Mouse (Mus musculus): ENCODE measurements at regions not wholly inside any gene's neighbourhood (a gene's known extent, or its start where the extent isn't known, plus 50 kb on each side); places are given as distances from the start of the nearest gene placed in this dataset.

DNA sequence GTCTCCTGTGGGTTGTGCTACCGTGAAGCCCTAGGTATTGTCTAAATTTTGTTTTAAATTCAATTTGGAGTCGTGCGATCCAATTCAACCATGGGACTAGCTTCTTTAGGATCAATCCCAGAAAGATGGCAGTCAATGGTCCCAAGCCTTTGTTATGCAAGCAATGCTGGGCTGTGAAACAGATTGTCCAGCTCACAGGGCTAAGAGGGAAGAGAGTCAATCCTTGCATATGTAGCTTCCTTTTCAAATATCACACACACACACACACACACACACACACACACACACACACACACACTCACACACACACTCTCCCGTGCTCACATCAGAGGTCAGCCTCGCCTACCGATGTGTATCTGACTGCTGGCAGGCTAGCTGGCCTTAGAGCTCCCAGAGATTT is 373.8 kb upstream of the Gm10131 start:
- no peak overlapping the region for H3K4me3 ChIP-seq (replicated peaks; ENCODE audit: control insufficient read depth, low read depth, low read length)
- H3K4me1 ChIP-seq (ENCODE audit: control insufficient read depth, insufficient read depth, low read length) = no peaks in the 10 kb centered on the region
- no peak for TF ChIP-seq CTCF (IDR thresholded peaks at IDR 0.05; ENCODE audit: control insufficient read depth, insufficient read depth, low read length)
- TF ChIP-seq POLR2A (IDR thresholded peaks at IDR 0.05; ENCODE audit: borderline replicate concordance, control insufficient read depth, low read depth, low read length) = no peak
- no peak overlapping the region for H3K27ac ChIP-seq (ENCODE audit: control insufficient read depth, insufficient read depth, low read depth, low read length, poor library complexity)
- WGBS = 87% methylated on average over 6 of the region's 6 CpGs

DNA sequence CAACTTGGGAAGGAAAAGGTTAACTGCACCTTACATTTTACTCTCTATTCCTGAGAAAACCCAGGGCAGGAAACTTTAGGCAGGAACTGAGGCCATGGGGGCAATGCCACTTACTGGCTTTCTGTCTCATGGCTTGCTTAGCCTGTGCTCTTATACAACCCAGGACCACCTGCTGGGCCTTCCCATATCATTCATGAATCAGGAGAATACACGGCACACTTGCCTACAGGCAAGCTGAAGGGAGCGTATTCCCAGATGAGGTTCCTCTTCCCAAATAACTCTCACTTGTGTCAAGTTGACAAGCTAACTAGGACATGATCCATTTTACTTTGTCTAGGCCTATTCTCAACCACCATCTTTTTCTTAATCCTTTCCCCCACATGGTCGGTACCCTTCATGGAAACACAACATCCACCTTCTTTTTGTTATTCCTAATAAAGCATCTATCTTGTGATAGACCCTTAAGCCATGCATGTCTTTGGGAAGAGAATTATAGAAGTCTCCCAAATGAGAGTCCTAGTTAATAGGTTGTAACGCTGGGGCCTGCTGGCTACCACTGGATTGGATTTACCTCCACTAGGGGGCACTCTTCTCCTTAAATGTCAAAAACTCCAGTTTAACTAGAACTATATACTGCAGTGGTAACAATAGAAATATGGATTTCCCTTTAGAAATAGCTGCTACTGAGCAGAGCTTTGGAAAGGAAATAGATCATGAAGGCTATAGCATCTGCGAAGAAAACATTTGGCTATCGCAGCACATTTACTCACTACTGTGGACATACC is 373.2 kb upstream of the Gm10131 start:
- Histone ChIP-seq H3K4me1 (ENCODE audit: control insufficient read depth, insufficient read depth, low read length) (no peaks in the 10 kb centered on the region), H3K4me3 (replicated peaks; ENCODE audit: control insufficient read depth, low read depth, low read length) (no peak overlapping the region), H3K27ac (ENCODE audit: control insufficient read depth, insufficient read depth, low read depth, low read length, poor library complexity) (no peak overlapping the region)
- 58% methylated on average over 6 of the region's 6 CpGs for WGBS
- no peak for TF ChIP-seq POLR2A (IDR thresholded peaks at IDR 0.05; ENCODE audit: borderline replicate concordance, control insufficient read depth, low read depth, low read length)
- TF ChIP-seq CTCF (IDR thresholded peaks at IDR 0.05; ENCODE audit: control insufficient read depth, insufficient read depth, low read length) = peak; percentile 39; the same call in 1 of the 2 replicates

DNA sequence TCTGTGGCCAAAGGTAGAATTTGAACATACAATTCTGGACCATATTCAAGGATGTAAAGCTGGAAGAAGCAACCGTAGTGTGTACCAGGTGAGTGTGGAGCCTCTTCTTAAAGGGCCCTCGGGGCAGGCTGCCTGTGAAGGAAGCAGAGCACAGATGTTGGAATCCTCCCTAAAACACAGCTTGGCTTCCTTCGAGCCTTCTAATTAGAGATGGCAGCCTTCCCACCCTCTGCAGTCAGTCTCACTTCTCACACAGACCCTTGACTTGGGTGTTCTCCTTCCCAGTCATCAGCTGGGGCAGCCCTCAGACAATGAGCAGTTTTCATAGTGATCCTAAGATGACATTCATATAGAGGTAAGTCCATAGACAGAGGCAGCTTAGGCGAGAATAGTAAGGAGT is 371.7 kb upstream of the Gm10131 start:
- Histone ChIP-seq H3K4me3 (replicated peaks; ENCODE audit: control insufficient read depth, low read depth, low read length) (no peak overlapping the region), H3K27ac (ENCODE audit: control insufficient read depth, insufficient read depth, low read depth, low read length, poor library complexity) (no peak overlapping the region), H3K4me1 (ENCODE audit: control insufficient read depth, insufficient read depth, low read length) (no peaks in the 10 kb centered on the region)
- TF ChIP-seq POLR2A (IDR thresholded peaks at IDR 0.05; ENCODE audit: borderline replicate concordance, control insufficient read depth, low read depth, low read length) (no peak), CTCF (IDR thresholded peaks at IDR 0.05; ENCODE audit: control insufficient read depth, insufficient read depth, low read length) (no peak)
- WGBS = 62% methylated on average over 4 of the region's 4 CpGs

DNA sequence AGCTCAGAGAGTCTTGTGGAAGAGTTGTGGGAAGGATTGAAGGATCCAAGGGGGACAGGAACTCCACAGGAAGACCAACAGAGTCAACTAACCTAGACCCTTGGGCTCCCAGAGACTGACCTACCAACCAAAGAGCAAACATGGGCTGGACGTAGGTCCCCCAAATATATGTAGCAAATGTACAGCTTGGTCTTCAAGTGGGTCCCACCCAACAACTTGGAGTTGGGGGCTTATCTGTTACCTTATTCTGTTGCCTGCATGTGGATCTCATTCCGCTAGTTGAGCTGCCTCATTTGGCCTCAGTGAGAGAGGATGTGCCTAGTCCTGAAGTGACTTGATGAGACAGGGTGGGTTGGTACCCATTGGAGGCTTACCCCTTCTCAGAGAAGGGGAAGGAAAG is 371.1 kb upstream of the Gm10131 start:
- Histone ChIP-seq H3K4me3 (replicated peaks; ENCODE audit: control insufficient read depth, low read depth, low read length) (no peak overlapping the region), H3K27ac (ENCODE audit: control insufficient read depth, insufficient read depth, low read depth, low read length, poor library complexity) (no peak overlapping the region), H3K4me1 (ENCODE audit: control insufficient read depth, insufficient read depth, low read length) (no peaks in the 10 kb centered on the region)
- TF ChIP-seq CTCF (IDR thresholded peaks at IDR 0.05; ENCODE audit: control insufficient read depth, insufficient read depth, low read length) = no peak
- no peak for TF ChIP-seq POLR2A (IDR thresholded peaks at IDR 0.05; ENCODE audit: borderline replicate concordance, control insufficient read depth, low read depth, low read length)
- 75% methylated on average over 2 of the region's 2 CpGs for WGBS

DNA sequence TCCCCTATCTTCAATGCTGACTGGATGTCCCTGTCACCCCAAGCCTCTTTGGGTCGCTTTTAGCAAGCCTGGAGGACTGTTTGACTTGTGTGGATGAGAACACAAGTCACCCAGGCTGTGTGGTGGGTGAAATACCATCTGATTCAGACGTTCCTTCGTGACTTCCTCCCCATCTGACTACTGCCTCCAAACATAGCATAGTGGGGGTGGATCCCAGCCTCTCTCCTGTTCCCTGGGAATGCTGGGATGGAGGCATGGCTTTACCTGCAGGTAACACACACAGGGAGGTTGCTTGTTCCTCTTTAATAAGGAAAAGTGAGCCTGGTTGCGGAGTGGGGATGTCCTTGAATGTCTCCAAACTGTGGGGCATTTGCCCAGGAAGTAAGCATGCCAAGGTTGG is 369.0 kb upstream of the Gm10131 start:
- no peaks in the 10 kb centered on the region for H3K4me1 ChIP-seq (ENCODE audit: control insufficient read depth, insufficient read depth, low read length)
- no peak overlapping the region for H3K27ac ChIP-seq (ENCODE audit: control insufficient read depth, insufficient read depth, low read depth, low read length, poor library complexity)
- WGBS = 71% methylated on average over 4 of the region's 4 CpGs
- no peak overlapping the region for H3K4me3 ChIP-seq (replicated peaks; ENCODE audit: control insufficient read depth, low read depth, low read length)
- TF ChIP-seq POLR2A (IDR thresholded peaks at IDR 0.05; ENCODE audit: borderline replicate concordance, control insufficient read depth, low read depth, low read length) (no peak), CTCF (IDR thresholded peaks at IDR 0.05; ENCODE audit: control insufficient read depth, insufficient read depth, low read length) (no peak)

GRCm38 (mm10) chr8:34478891-34479290 is 367.4 kb upstream of the Gm10131 start:
- TF ChIP-seq POLR2A (IDR thresholded peaks at IDR 0.05; ENCODE audit: borderline replicate concordance, control insufficient read depth, low read depth, low read length) = no peak
- no peak for TF ChIP-seq CTCF (IDR thresholded peaks at IDR 0.05; ENCODE audit: control insufficient read depth, insufficient read depth, low read length)
- no peak overlapping the region for H3K27ac ChIP-seq (ENCODE audit: control insufficient read depth, insufficient read depth, low read depth, low read length, poor library complexity)
- no peak overlapping the region for H3K4me3 ChIP-seq (replicated peaks; ENCODE audit: control insufficient read depth, low read depth, low read length)
- H3K4me1 ChIP-seq (ENCODE audit: control insufficient read depth, insufficient read depth, low read length) = no peaks in the 10 kb centered on the region
- WGBS = 33% methylated on average over 3 of the region's 3 CpGs

- 74% methylated on average over 1 of the region's 1 CpGs for WGBS
- H3K27ac ChIP-seq (ENCODE audit: control insufficient read depth, insufficient read depth, low read depth, low read length, poor library complexity) = no peak overlapping the region
These were observed 366.9 kb upstream of the Gm10131 start for GRCm38 (mm10) chr8:34478465-34478864.

GRCm38 (mm10) chr8:34476146-34476820 is 364.7 kb upstream of the Gm10131 start:
- Histone ChIP-seq H3K4me3 (replicated peaks; ENCODE audit: control insufficient read depth, low read depth, low read length) (no peak overlapping the region), H3K4me1 (ENCODE audit: control insufficient read depth, insufficient read depth, low read length) (no peaks in the 10 kb centered on the region), H3K27ac (ENCODE audit: control insufficient read depth, insufficient read depth, low read depth, low read length, poor library complexity) (no peak overlapping the region)
- WGBS = 76% methylated on average over 3 of the region's 3 CpGs
- no peak for TF ChIP-seq POLR2A (IDR thresholded peaks at IDR 0.05; ENCODE audit: borderline replicate concordance, control insufficient read depth, low read depth, low read length)
- no peak for TF ChIP-seq CTCF (IDR thresholded peaks at IDR 0.05; ENCODE audit: control insufficient read depth, insufficient read depth, low read length)

More at GRCm38 (mm10) chr8:34478465-34478864, 366.9 kb upstream of the Gm10131 start:
- Histone ChIP-seq H3K4me1 (ENCODE audit: control insufficient read depth, insufficient read depth, low read length) (no peaks in the 10 kb centered on the region), H3K4me3 (replicated peaks; ENCODE audit: control insufficient read depth, low read depth, low read length) (no peak overlapping the region)
- no peak for TF ChIP-seq POLR2A (IDR thresholded peaks at IDR 0.05; ENCODE audit: borderline replicate concordance, control insufficient read depth, low read depth, low read length)
- no peak for TF ChIP-seq CTCF (IDR thresholded peaks at IDR 0.05; ENCODE audit: control insufficient read depth, insufficient read depth, low read length)
